Mouse (Mus musculus): ENCODE data around the gene Ube3b. TPM values are rescaled to one million over a fixed set of nuclear protein-coding genes. Genes with fewer than 3 reads are reported as not detected.

The Ube3b gene
- polyA plus RNA-seq, 1 experiment from 2014 or later = 48.2 TPM

GRCm38 (mm10) chr5:114358833-114359232 is 21.6 kb upstream of the Ube3b start:
- peak; percentile 37 for DNase-seq (ENCODE audit: low spot score)
- Histone ChIP-seq H3K36me3 (replicated peaks; ENCODE audit: control insufficient read depth, insufficient read depth) (peaks cover 41% of the 10 kb centered on the region), H3K4me1 (replicated peaks; ENCODE audit: control insufficient read depth, insufficient read depth, low read length) (no peaks in the 10 kb centered on the region; the same call in 1 of the 2 replicates), H3K4me3 (replicated peaks; ENCODE audit: low read length) (no peak overlapping the region), H3K9me3 (ENCODE audit: control insufficient read depth, low read length) (no peaks in the 10 kb centered on the region), H3K27ac (no peak overlapping the region), H3K4me2 (replicated peaks) (no peak overlapping the region), H3K27me3 (ENCODE audit: control insufficient read depth, insufficient read depth, low read length) (no peaks in the 10 kb centered on the region), H3K9ac (no peak overlapping the region)
- 55% methylated on average over 10 of the region's 10 CpGs for WGBS
- ATAC-seq (ENCODE audit: low FRiP score) = no peak; the same call in 1 of the 2 replicates

DNA sequence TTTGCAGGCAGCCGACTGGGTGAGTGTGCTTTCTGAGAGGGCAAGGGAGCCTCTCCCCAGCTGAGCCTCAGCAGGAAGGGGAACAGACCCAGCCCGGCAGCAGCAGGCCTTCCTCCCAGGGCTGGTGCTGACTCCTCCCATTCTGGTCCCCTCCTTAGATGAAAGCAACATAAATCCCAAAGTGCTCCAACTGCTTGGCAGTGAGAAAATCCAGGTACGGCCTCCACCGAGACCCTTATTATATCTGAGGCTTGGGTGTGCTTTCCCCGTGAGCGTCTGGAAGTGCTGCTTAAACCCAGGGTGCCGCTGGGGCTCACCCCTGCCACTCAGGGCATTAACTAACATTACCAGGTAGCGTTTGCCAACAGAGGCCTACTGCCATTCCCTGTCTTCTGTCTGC is 20.8 kb upstream of the Ube3b start:
- Histone ChIP-seq H3K4me1 (replicated peaks; ENCODE audit: control insufficient read depth, insufficient read depth, low read length) (no peaks in the 10 kb centered on the region; the same call in 1 of the 2 replicates), H3K4me3 (replicated peaks; ENCODE audit: low read length) (no peak overlapping the region), H3K27me3 (ENCODE audit: control insufficient read depth, insufficient read depth, low read length) (no peaks in the 10 kb centered on the region), H3K9ac (no peak overlapping the region), H3K27ac (no peak overlapping the region), H3K4me2 (replicated peaks) (no peak overlapping the region), H3K36me3 (replicated peaks; ENCODE audit: control insufficient read depth, insufficient read depth) (peaks cover 49% of the 10 kb centered on the region), H3K9me3 (ENCODE audit: control insufficient read depth, low read length) (no peaks in the 10 kb centered on the region)
- WGBS = 80% methylated on average over 8 of the region's 8 CpGs
- ATAC-seq (ENCODE audit: low FRiP score) = no peak
- DNase-seq (ENCODE audit: low spot score) = no peak

GRCm38 (mm10) chr5:114360968-114361367 is 19.4 kb upstream of the Ube3b start:
- 76% methylated on average over 15 of the region's 15 CpGs for WGBS
- Histone ChIP-seq H3K27me3 (ENCODE audit: control insufficient read depth, insufficient read depth, low read length) (no peaks in the 10 kb centered on the region), H3K27ac (no peak overlapping the region), H3K36me3 (replicated peaks; ENCODE audit: control insufficient read depth, insufficient read depth) (peaks cover 63% of the 10 kb centered on the region), H3K4me3 (replicated peaks; ENCODE audit: low read length) (no peak overlapping the region), H3K9me3 (ENCODE audit: control insufficient read depth, low read length) (no peaks in the 10 kb centered on the region), H3K9ac (no peak overlapping the region), H3K4me1 (replicated peaks; ENCODE audit: control insufficient read depth, insufficient read depth, low read length) (no peaks in the 10 kb centered on the region; the same call in 1 of the 2 replicates), H3K4me2 (replicated peaks) (no peak overlapping the region)
- DNase-seq (ENCODE audit: low spot score) (no peak), ATAC-seq (ENCODE audit: low FRiP score) (no peak)

DNA sequence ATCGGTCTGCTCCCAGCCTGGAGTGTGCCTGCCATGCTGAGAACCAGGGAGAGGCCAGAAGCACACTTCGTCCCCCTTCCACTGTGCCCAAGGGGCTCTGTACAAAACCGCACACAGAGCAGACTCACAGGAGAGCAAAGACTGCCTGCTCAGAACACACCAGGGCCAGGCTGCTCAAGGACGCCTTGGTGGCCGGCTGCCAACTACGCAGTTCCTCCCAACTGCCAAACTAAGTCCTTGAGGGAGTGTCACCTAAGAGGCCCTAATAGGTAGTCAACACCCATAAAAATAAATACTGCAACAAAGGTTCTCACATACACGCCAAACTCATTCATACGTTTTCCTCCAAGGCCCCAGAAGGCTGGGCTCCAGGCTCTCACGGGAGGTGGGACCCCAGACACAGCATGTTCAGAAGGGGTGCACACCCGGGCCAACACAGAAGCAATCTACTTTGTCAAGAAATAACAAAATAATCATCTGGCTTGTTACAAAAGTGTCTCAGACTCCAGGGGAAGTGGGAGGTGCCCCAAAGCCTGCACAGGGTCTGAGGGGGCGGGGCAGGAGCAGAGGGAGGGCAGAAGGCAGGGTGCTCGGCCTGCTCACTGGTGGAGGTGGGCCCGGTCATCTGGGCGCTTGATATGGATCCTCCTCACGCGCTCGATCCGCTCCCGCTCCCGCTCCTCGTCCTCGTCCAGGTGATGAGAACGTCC is 15.2 kb upstream of the Ube3b start:
- no peaks in the 10 kb centered on the region for H3K9me3 ChIP-seq (ENCODE audit: control insufficient read depth, low read length)
- ATAC-seq (ENCODE audit: low FRiP score) (no peak), DNase-seq (ENCODE audit: low spot score) (no peak)
- H3K9ac ChIP-seq = no peak overlapping the region
- no peak overlapping the region for H3K4me3 ChIP-seq (replicated peaks; ENCODE audit: low read length)
- no peaks in the 10 kb centered on the region for H3K4me1 ChIP-seq (replicated peaks; ENCODE audit: control insufficient read depth, insufficient read depth, low read length)
- peaks cover 98% of the 10 kb centered on the region for H3K36me3 ChIP-seq (replicated peaks; ENCODE audit: control insufficient read depth, insufficient read depth)
- no peak overlapping the region for H3K27ac ChIP-seq
- WGBS = 92% methylated on average over 23 of the region's 23 CpGs
- no peak overlapping the region for H3K4me2 ChIP-seq (replicated peaks)
- H3K27me3 ChIP-seq (ENCODE audit: control insufficient read depth, insufficient read depth, low read length) = no peaks in the 10 kb centered on the region

DNA sequence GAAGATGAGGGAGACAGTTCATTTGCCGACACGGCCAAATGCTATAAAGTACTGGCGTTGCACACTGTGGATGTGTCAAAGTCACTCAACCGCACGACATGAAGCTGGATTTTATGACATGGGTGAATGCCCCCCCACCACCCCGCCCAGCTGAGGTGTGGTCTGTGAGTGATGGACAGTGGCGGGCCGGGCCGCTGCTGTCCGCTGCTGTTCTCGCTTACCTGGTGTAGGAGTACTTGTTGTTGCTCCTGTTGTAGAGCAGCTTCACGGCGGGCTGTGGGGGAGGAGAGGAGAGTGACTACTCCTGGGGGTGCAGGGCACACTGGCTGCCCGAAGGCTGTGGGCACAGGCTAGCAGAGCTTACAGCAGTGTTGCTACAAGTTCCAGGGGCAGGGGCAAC is 12.3 kb upstream of the Ube3b start:
- 93% methylated on average over 14 of the region's 14 CpGs for WGBS
- H3K36me3 ChIP-seq (replicated peaks; ENCODE audit: control insufficient read depth, insufficient read depth) = peaks cover 100% of the 10 kb centered on the region
- H3K4me2 ChIP-seq (replicated peaks) = no peak overlapping the region
- H3K27me3 ChIP-seq (ENCODE audit: control insufficient read depth, insufficient read depth, low read length) = no peaks in the 10 kb centered on the region
- H3K4me3 ChIP-seq (replicated peaks; ENCODE audit: low read length) = no peak overlapping the region
- H3K9ac ChIP-seq = no peak overlapping the region
- ATAC-seq (ENCODE audit: low FRiP score) (no peak), DNase-seq (ENCODE audit: low spot score) (no peak)
- H3K27ac ChIP-seq = no peak overlapping the region
- no peaks in the 10 kb centered on the region for H3K9me3 ChIP-seq (ENCODE audit: control insufficient read depth, low read length)
- 0 out of 2 replicates have a peak, but pooled peaks cover 3% of the 10 kb centered on the region for H3K4me1 ChIP-seq (replicated peaks; ENCODE audit: control insufficient read depth, insufficient read depth, low read length)

DNA sequence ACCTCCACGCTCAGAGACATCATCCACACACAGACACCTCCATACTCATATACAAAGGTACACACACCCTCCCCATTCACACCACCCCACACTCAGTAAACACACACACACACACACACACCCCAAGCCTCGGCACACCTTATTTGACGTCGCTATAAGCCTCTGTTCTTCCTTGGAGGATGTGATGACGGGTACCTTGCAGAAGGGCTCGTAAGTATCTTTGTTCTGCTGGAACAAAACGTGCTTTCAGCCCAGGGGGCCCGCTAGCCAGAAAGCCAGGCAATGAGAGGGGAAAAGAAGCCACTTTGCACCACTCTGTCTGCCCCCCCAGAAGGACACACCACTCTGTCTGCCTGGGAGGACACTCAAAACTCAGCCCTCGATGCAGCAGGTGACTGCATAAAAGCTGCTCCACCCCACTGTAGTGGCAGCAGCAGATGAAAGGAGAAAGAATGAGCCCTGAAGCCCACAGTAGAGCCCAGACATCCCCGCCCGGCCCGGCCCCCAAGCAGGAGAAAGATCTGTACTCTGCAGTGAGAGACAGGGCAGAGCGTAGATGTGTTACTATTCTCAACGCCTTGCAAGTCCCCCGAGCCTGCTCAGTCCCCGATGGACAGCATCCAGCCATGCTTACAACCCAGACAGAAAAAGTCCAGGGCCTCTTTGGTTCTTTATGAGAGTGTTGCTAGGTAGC is 11.5 kb upstream of the Ube3b start:
- 85% methylated on average over 16 of the region's 16 CpGs for WGBS
- peaks cover 100% of the 10 kb centered on the region for H3K36me3 ChIP-seq (replicated peaks; ENCODE audit: control insufficient read depth, insufficient read depth)
- H3K27ac ChIP-seq = no peak overlapping the region
- DNase-seq (ENCODE audit: low spot score) (no peak), ATAC-seq (ENCODE audit: low FRiP score) (no peak)
- H3K9ac ChIP-seq = no peak overlapping the region
- no peaks in the 10 kb centered on the region for H3K9me3 ChIP-seq (ENCODE audit: control insufficient read depth, low read length)
- H3K27me3 ChIP-seq (ENCODE audit: control insufficient read depth, insufficient read depth, low read length) = no peaks in the 10 kb centered on the region
- 0 out of 2 replicates have a peak, but pooled peaks cover 3% of the 10 kb centered on the region for H3K4me1 ChIP-seq (replicated peaks; ENCODE audit: control insufficient read depth, insufficient read depth, low read length)
- H3K4me3 ChIP-seq (replicated peaks; ENCODE audit: low read length) = no peak overlapping the region
- H3K4me2 ChIP-seq (replicated peaks) = no peak overlapping the region

DNA sequence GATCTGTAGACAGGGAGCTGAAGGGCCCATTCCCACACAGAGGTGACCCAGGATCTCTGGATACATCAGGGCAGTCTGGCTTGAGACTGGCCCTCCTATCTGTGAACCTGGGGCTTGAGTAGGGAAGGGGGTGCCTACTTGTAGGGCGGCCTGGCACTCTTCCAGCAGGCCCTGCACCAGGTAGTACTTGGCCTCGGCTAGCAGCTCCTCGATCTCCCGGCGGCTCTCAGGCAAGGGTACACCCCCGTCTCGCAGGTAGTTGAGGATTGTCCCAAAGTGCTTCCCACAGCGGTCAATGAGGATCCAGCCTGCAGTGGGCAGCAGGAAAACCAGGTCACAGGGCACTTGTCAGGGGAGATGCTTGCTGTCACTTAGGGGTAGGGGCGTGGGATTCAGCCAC is 10.5 kb upstream of the Ube3b start:
- Histone ChIP-seq H3K27ac (no peak overlapping the region; the same call in 1 of the 2 replicates), H3K4me1 (replicated peaks; ENCODE audit: control insufficient read depth, insufficient read depth, low read length) (0 out of 2 replicates have a peak, but pooled peaks cover 3% of the 10 kb centered on the region), H3K4me3 (replicated peaks; ENCODE audit: low read length) (no peak overlapping the region), H3K9me3 (ENCODE audit: control insufficient read depth, low read length) (no peaks in the 10 kb centered on the region), H3K4me2 (replicated peaks) (no peak overlapping the region), H3K36me3 (replicated peaks; ENCODE audit: control insufficient read depth, insufficient read depth) (peaks cover 99% of the 10 kb centered on the region), H3K27me3 (ENCODE audit: control insufficient read depth, insufficient read depth, low read length) (no peaks in the 10 kb centered on the region), H3K9ac (no peak overlapping the region)
- 82% methylated on average over 9 of the region's 9 CpGs for WGBS
- ATAC-seq (ENCODE audit: low FRiP score) = no peak
- no peak for DNase-seq (ENCODE audit: low spot score)

DNA sequence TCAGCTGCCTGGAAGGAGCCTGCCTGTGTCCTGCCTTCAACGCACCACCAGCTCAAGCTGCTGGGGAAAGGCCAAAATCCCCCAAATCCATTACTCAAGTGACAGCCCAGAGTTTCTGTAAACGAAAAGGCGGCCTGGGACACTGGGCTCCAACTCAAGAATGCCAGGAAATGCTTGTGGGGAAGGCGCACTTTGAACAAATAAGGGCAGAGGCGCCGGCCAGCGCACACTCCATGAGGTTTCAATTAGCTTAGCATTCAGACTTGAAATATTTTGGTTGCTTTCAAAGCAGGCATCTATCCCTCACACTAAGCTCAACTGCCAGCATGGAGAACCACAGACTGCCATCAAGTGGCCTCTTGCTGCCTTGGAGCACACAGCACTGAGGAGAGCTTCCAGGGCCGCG is 10.0 kb upstream of the Ube3b start:
- 0 out of 2 replicates have a peak, but pooled peaks cover 3% of the 10 kb centered on the region for H3K4me1 ChIP-seq (replicated peaks; ENCODE audit: control insufficient read depth, insufficient read depth, low read length)
- H3K9ac ChIP-seq = no peak overlapping the region
- peak; percentile 55 for DNase-seq (ENCODE audit: low spot score)
- no peak overlapping the region for H3K4me2 ChIP-seq (replicated peaks)
- peak overlapping the region; percentile 20; the same call in 1 of the 2 replicates for H3K27ac ChIP-seq
- H3K27me3 ChIP-seq (ENCODE audit: control insufficient read depth, insufficient read depth, low read length) = no peaks in the 10 kb centered on the region
- no peaks in the 10 kb centered on the region for H3K9me3 ChIP-seq (ENCODE audit: control insufficient read depth, low read length)
- ATAC-seq (ENCODE audit: low FRiP score) = peak; percentile 54; the same call in 1 of the 2 replicates
- peaks cover 95% of the 10 kb centered on the region for H3K36me3 ChIP-seq (replicated peaks; ENCODE audit: control insufficient read depth, insufficient read depth)
- no peak overlapping the region for H3K4me3 ChIP-seq (replicated peaks; ENCODE audit: low read length)
- 73% methylated on average over 9 of the region's 9 CpGs for whole genome bisulfite sequencing

GRCm38 (mm10) chr5:114371331-114371730 is 9.1 kb upstream of the Ube3b start:
- peaks cover 94% of the 10 kb centered on the region for H3K36me3 ChIP-seq (replicated peaks; ENCODE audit: control insufficient read depth, insufficient read depth)
- 0 out of 2 replicates have a peak, but pooled peaks cover 3% of the 10 kb centered on the region for H3K4me1 ChIP-seq (replicated peaks; ENCODE audit: control insufficient read depth, insufficient read depth, low read length)
- DNase-seq (ENCODE audit: low spot score) = no peak
- no peaks in the 10 kb centered on the region for H3K27me3 ChIP-seq (ENCODE audit: control insufficient read depth, insufficient read depth, low read length)
- no peak overlapping the region for H3K9ac ChIP-seq
- no peak overlapping the region for H3K4me2 ChIP-seq (replicated peaks)
- 86% methylated on average over 3 of the region's 3 CpGs for WGBS
- H3K4me3 ChIP-seq (replicated peaks; ENCODE audit: low read length) = no peak overlapping the region
- ATAC-seq (ENCODE audit: low FRiP score) = no peak
- no peaks in the 10 kb centered on the region for H3K9me3 ChIP-seq (ENCODE audit: control insufficient read depth, low read length)
- no peak overlapping the region for H3K27ac ChIP-seq

Data from hindbrain, embryonic 14.5 days (tissue).